27 mouse cellular contexts compared by ENCODE assay signal in genomic region chr3:75301072-75301471, GRCm38 (mm10). TPM values are rescaled to one million over a fixed set of nuclear protein-coding genes. Genes with fewer than 3 reads are reported as not detected.
"Had no signal": no experiment of that assay in that cellular context is flagged by ENCODE, and none has a peak within 500 bp of the region (broad histone marks: within the 10 kb centered on the region; RNA-seq: fewer than 3 reads in every experiment).

No protein-coding gene starts in this region.

- DNase-seq: kidney, adult 8-10 months; kidney, postnatal 14 days; kidney, postnatal 4 days; layer of hippocampus, postnatal 36 days; liver, postnatal 0 days; lung, embryonic 14.5 days; thymus, adult 2 months; thymus, postnatal 14 days; thymus, postnatal 4 days had no signal

- H3K27me3 ChIP-seq: kidney, embryonic 15.5 days; limb, embryonic 12.5 days; limb, embryonic 15.5 days; midbrain, embryonic 12.5 days had no signal

- H3K4me2 ChIP-seq: kidney, embryonic 15.5 days; limb, embryonic 12.5 days; limb, embryonic 15.5 days; liver, embryonic 11.5 days; lung, embryonic 14.5 days; midbrain, embryonic 12.5 days had no signal

- H3K4me1 ChIP-seq: kidney, embryonic 15.5 days; limb, embryonic 12.5 days; limb, embryonic 15.5 days had no signal

- H3K9ac ChIP-seq: kidney, embryonic 15.5 days; limb, embryonic 12.5 days; limb, embryonic 15.5 days; liver, embryonic 14.5 days; liver, postnatal 0 days; lung, embryonic 14.5 days; midbrain, embryonic 12.5 days had no signal

- ATAC-seq: liver, postnatal 0 days; lung, postnatal 0 days; midbrain, embryonic 16.5 days had no signal

- H3K4me3 ChIP-seq: kidney, embryonic 15.5 days; left cerebral cortex, adult 2 months; limb, embryonic 12.5 days; limb, embryonic 15.5 days; midbrain, embryonic 12.5 days had no signal

- H3K27ac ChIP-seq: kidney, embryonic 15.5 days; left cerebral cortex, adult 2 months; limb, embryonic 12.5 days; limb, embryonic 15.5 days; liver, embryonic 14.5 days; macrophage; midbrain, embryonic 12.5 days had no signal

- H3K9me3 ChIP-seq: kidney, embryonic 15.5 days; limb, embryonic 12.5 days; limb, embryonic 15.5 days; midbrain, embryonic 12.5 days had no signal

- H3K36me3 ChIP-seq: kidney, embryonic 15.5 days; limb, embryonic 12.5 days; limb, embryonic 15.5 days; midbrain, embryonic 12.5 days had no signal

RNA-seq across cellular contexts. Expression of gene Serpini2, which starts 31.2 kb away (rescaled TPM):
- total RNA-seq: layer of hippocampus, adult 18-20 months; layer of hippocampus, postnatal 10 days; layer of hippocampus, postnatal 36 days; left cerebral cortex, adult 2 months; left cerebral cortex, postnatal 10 days; left cerebral cortex, postnatal 36 days; megakaryocyte, adult 5-6 weeks had no signal
- polyA plus RNA-seq: kidney, embryonic 15.5 days; limb, embryonic 12.5 days; limb, embryonic 15.5 days; liver, embryonic 11.5 days; liver, postnatal 0 days; lung, embryonic 14.5 days; lung, postnatal 0 days; macrophage; midbrain, embryonic 12.5 days; midbrain, embryonic 16.5 days; neural tube, embryonic 11.5 days; neural tube, embryonic 14.5 days; small intestine, adult 2 months; thymus, adult 2 months had no signal
